Mouse (Mus musculus): ENCODE results near the gene Smim27. TPM values are rescaled to one million over a fixed set of nuclear protein-coding genes. Genes with fewer than 3 reads are reported as not detected.
A peak's percentile ranks its signal among the peaks of the same experiment; 100 is the strongest.

Gene Smim27
- 10 to 100 TPM; 42.8 to 49.0 TPM for total RNA-seq (2021)

GRCm38 (mm10) chr4:40269430-40270032 lies at the start of gene Smim27, which contains the start of gene Topors:
Gene Smim27 (plus strand): TSS chr4:40269579.
Gene Topors (minus strand): TSS chr4:40269850.
- peak; percentile 93 to 97 for DNase-seq
- intact Hi-C loops (cut with DNase I) = loop anchor here (1.0 to 2.0 kb wide), 3 partner anchors 9 to 127 kb away; partner anchors contain the start of genes Aco1 and Ddx58

- intact Hi-C loops (cut with DNase I) = no loop called here
- no peak for DNase-seq
These were observed 48.9 kb upstream of the Smim27 start for GRCm38 (mm10) chr4:40220437-40220836.

DNA sequence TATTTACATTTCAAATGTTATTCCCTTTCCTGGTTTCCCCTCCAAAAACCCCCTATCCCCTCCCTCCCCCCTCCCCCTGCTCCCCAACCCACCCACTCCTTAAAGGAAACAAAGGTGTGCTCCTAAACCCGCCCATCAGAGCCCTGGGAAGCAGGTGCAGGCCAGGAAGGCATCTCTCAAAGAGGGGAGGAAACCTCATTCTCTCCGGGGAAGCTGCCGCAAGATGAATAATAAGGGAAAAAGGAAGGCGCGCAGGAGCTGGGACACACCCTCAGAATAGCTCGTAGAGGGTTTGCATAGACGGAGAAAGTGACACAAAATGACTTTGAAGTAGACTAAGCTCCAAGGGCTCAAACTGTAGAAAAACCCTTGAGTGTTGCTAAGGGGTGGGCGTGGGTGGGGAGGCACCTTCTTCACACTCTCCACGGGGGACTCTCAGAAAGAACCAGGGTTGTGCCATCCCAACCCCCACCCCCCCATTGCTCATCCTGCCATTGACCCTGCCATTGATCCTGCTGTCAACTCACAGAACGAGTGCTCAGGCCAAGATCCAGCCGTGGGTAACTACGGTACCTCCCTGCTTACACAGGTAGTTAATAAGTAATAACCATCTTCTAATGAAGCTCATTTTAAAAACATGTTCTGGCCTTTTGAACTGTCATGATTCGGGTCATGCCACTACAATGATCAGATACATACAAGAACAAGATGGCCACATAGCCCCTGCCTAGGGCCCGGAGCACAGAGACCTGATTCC lies 48.2 kb upstream of the Smim27 start:
- DNase-seq = no peak
- intact Hi-C loops (cut with DNase I) = no loop called here

DNA sequence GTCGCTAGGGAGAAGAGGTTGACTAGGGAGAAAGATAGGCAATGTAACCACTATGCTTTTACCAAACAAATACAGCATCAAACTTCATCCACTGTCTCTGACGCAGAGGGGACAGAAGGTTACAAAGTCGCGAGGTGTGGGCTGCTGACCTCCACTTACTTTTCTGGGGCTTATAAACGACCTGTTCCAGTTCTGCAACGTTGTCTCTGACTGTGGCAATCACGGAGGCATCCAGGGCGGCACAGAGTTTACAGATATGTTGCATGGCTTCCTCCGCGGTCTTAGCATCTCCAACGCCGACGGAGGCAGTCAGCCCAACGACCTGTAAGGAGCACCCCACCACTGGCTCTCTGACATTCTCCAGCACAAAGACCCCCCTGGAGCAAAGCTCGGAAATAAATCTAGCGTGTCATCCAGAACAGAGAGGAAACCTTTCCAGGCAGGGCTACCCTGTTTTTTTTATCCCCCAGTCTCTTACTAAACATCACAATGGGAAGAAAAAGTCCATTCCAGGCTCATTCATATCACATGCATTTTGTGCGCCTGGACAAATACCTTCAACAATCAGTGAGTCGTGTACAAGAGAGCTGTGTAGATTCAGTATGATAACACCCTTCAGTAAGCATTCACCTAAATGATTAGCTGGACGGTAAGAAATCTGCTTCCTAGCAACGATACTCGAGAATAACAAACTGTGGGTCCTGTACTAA lies 47.3 kb upstream of the Smim27 start:
- intact Hi-C loops (cut with DNase I) = no loop called here
- DNase-seq = no peak

GRCm38 (mm10) chr4:40226095-40226494 lies 43.3 kb upstream of the Smim27 start:
- intact Hi-C loops (cut with DNase I) = no loop called here
- DNase-seq = no peak

DNA sequence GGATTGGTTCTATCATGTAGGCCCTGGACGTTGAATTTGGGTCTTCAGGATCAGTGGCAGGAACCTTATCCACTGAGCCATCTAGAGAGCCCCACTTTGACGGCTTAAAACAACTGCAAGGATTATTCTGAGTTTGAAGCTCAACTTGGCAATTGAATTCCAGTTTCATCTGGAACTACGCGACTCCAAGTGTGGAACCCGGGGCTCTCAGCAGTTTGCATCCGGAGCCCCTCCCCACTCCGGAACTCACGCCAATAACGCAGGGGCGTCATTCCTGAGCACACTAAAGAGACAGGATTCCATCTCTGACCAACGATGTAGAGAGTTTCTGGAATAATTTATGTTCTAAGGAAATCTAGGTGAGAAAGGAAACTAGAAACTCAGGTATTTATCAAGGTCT lies 42.2 kb upstream of the Smim27 start:
- intact Hi-C loops (cut with DNase I) = no loop called here
- no peak for DNase-seq

GRCm38 (mm10) chr4:40227886-40228285 lies 41.5 kb upstream of the Smim27 start:
- intact Hi-C loops (cut with DNase I) = no loop called here
- DNase-seq = no peak

DNA sequence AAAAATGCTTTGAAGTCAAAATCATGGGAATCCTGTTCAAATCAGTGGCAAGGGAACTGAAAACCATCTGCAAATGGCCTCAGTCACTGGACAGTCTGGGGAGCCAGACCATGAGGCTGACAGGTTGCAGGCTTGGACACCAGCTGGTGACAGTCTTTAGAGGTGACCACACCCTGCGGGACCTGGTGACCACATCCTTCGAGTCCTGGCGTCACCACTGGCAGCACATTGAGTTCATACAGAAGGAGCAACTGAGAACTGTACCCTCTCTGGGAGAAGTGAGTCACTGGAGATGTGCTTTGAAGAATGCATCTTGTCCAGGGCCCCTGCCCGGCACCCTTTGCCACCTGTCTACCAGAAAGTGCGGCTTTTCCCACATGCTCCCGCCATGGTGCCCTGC lies 39.7 kb upstream of the Smim27 start:
- intact Hi-C loops (cut with DNase I) = no loop called here
- DNase-seq = no peak

DNA sequence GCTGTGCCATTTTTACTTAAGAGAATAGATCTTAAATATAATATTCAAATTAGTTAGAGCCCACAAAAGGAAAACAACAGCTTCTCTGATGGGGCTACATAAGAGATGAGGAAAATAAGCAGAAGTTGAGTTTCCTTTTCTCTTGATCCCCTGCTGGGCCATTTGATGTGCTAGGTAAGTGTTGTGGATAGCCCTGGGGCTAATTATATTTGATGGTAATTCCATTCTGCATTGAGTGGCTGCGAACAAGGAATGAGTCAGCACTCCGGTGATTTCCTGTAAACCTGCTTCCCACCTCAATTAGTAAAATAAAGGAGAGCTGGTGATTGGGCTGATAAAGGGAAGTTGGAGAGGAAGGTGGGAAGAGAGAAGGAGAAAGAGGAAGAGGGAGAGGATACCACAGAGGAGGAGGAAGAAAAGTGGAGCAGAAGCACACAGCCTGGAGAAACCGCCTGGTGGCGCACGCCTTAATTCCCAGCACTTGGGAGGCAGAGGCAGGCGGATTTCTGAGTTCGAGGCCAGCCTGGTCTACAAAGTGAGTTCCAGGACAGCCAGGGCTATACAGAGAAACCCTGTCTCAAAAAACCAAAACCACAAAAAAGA lies 36.2 kb upstream of the Smim27 start:
- intact Hi-C loops (cut with DNase I) = no loop called here
- no peak for DNase-seq

- intact Hi-C loops (cut with DNase I) = no loop called here
- no peak for DNase-seq
These were observed 35.1 kb upstream of the Smim27 start for GRCm38 (mm10) chr4:40234256-40234655.

DNA sequence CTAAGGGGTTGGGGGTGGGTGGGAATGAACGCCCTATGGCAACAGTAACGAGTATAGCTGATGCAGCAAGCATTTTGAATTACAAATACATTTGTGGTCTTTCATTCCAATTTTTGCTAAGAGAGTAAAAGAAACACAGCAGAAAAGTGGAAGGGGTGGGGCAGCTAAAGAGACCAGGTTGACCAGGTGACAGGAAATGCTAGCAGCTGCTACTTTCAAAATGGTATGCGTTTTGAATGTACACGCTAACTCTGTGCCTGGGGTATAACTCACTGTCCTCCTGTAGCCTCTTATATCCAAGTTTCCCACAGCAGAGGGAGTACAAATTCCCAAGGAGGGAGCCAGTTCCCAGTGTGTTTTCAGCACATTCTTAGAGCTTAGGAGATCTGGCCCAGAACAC lies 32.5 kb upstream of the Smim27 start:
- intact Hi-C loops (cut with DNase I) = no loop called here
- DNase-seq = no peak

- intact Hi-C loops (cut with DNase I) = loop anchor here (1.0 kb wide), 1 partner anchor 31 kb away; the partner anchor contains the start of genes Smim27 and Topors
- DNase-seq = peak; percentile 68 to 69
These were observed 30.6 kb upstream of the Smim27 start for GRCm38 (mm10) chr4:40238483-40239408.

- intact Hi-C loops (cut with DNase I) = loop anchor here (1.0 kb wide), 1 partner anchor 30 kb away; the partner anchor contains the start of genes Smim27 and Topors
- DNase-seq = peak; percentile 58 to 61
These were observed 29.7 kb upstream of the Smim27 start, which contains the start of gene Ddx58 for GRCm38 (mm10) chr4:40239409-40240271. Gene Ddx58 (minus strand): TSS chr4:40239828.

- DNase-seq = no peak
These were observed 29.1 kb upstream of the Smim27 start for GRCm38 (mm10) chr4:40240272-40240744.

GRCm38 (mm10) chr4:40241928-40242327 lies 27.5 kb upstream of the Smim27 start:
- intact Hi-C loops (cut with DNase I) = no loop called here
- DNase-seq = no peak

More at GRCm38 (mm10) chr4:40240272-40240744, 29.1 kb upstream of the Smim27 start:
- intact Hi-C loops (cut with DNase I) = no loop called here

DNA sequence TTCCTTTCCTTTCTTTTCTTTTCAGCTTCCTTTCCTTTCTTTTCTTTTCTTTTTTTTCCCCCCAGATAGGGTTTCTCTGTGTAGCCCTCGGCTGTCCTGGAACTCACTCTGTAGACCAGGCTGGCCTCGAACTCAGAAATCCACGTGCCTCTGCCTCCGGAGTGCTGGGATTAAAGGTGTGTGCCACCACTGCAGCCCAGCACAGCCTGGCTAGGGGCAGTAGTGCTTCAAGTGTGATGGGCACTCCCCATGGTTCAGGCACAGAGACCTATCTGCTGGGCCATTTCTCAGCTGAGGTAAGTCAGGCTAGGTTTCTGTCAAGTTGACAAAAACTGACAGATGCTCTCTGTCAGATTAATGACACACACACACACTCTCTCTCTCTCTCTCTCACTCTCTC lies 26.4 kb upstream of the Smim27 start:
- intact Hi-C loops (cut with DNase I) = no loop called here

DNA sequence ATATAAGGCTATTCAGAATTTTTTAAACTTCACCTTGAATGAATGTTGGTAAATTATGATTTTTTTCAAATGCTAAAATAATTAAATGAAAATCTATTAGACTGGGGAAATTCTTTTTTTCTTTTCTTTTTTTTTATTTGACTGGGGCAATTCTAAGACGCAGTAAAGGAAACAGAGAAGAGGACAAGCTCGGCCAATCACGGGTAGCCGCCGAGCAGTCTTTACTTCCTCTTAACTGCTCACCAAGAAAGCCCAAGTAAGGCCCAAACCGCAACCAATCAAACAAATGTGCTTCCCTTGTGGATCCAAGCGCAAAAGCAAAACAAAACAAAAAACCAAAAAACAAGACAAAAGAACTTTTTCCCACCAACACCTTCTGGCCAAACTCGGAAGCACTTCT lies 25.3 kb upstream of the Smim27 start:
- intact Hi-C loops (cut with DNase I) = no loop called here
- DNase-seq = no peak

More for the DNA sequence above, 26.4 kb upstream of the Smim27 start:
- DNase-seq = no peak

GRCm38 (mm10) chr4:40250984-40251383 lies 18.4 kb upstream of the Smim27 start:
- no peak for DNase-seq
- intact Hi-C loops (cut with DNase I) = no loop called here

DNA sequence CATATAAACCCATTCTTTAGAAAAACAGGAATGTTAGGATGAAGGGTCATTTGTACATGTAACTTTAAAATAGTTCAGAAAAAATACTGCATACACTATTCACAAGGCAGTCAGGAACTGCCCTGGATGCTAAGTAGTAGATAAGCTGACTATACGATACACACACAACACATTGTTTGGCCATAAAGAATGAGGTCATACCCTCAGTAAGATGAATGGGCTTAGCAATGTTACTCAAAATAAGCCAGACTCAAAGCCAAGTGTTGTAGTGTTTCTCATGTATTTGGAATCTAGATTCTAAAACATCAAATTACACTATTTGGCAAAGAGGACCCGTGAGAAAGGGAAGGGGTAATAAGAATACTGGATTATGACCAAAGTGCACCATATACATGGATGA lies 15.6 kb upstream of the Smim27 start:
- no peak for DNase-seq
- intact Hi-C loops (cut with DNase I) = no loop called here
